Mouse (Mus musculus) frontal cortex, postnatal 14 days (tissue): ENCODE measurements at regions not wholly inside any gene's neighbourhood (a gene's known extent, or its start where the extent isn't known, plus 50 kb on each side); places are given as distances from the start of the nearest gene placed in this dataset.

Source experiments
- DNase-seq, 2 experiments: peaks; one replicate each; pipeline ENCODE4 v3.0.0; 2022; ENCODE audit warnings: low spot score in 2 of 2

DNA sequence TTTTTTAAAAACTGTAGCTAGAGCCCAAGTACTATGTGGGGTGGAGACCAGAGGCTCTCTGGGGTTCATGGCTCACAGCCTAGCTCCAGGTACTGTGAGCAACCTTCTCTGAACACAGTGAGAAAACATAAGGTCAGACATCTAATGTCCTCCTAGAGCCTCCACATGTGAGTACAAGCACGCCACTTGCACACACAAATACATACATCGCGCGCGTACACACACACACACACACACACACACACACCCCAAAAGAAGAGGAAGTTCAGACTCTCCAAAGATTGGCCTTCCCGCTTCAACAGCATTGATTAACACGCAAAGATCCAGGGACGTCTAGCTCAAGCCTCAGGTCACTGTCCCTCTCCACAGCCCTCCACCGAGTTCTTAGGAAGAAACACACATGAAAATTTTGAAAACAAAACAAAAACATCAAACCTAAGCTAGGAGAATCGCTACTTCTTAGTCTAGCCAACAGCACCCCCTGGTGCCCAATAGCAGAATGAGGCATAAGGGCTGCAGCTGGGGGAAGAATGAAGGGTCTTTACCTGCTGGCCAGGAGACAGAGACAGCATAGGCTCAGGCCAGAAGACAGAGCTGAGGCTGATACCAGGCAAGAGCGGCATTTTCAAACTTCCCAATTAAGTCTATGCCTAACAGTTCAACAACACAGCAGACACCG lies 90.7 kb upstream of the Usp24 start:
- peak in 1 of 2 experiments; percentile 58 for DNase-seq

DNA sequence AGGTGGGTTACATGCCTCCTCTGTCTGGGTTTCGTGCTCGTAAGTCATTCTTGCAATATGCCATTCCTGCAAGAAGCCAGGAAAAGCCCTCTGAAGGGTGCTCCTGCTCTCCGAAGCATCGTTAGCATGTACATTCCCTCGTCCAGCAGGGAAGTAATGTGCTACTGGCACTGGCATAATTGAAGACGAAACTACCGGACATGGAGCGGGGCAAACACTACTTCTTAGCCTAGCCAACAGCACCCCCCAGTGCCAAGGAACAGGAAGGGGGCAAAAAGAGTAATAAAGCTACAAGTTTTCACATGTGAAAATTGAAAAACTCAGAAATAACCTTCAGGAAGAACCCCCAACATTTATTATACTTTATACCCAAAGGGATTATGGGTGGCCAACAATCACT lies 88.6 kb upstream of the Usp24 start:
- DNase-seq: no peak

DNA sequence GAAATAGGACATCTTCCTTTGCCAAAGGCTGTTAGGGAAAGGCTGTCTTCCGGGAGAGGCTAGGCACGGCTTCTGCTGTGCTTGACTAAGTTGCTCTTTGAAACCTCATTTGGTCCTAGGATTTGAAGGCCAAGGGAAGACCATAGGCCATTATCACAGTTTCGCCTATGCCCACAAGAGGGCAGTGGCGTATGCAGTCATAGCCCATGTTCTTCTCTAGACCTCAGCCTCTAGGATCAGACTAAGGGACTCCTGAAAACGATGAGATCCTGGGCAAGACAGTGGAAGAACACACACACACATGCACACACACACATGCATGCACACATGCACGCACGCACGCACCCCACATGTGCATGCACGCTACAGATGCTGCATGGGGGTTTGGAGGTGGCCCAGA lies 87.5 kb upstream of the Usp24 start:
- DNase-seq: peak; percentile 64 to 76

DNA sequence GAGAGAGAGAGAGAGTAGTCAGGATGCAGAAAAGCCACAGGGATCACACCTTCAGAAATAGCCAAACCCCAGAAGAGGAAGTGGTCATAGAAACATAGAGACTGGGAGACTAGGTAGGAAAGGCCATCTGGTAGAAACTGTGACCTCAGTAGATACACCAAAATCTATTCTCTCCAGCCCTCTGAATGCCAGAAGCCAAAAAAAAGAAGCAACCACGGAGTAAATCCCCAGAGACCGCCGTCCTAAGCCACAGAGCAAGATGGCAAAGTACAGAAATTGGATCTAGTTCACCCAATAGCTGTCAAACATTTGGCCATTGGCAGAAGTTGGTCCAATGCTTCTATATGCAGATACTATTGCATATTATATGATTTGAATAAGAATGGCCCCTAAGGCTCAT lies 86.5 kb upstream of the Usp24 start:
- no peak for DNase-seq

DNA sequence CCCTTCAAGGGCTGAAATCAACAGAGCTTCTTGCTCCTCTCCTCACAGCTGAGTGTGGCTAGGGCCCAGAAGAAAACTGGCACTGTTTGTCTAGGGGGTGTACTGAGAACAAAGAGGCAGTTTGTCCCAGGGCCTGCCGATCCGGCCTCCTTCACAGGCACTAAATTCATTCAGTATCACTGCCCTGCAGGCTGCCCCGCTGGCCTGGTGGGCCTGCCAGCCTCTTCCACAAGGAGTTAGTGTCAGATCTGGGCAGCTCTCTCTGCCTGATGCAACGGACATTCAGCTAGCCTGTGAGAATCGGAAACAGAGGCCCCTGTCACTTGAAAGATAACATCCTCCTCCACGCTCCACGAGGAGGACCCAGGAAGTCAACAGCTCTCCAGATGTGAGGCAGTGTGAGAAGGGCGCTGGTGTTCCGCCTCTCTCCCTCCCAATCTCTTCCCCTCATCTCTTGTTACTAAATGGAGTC lies 83.5 kb upstream of the Usp24 start:
- peak; percentile 40 to 79 for DNase-seq

DNA sequence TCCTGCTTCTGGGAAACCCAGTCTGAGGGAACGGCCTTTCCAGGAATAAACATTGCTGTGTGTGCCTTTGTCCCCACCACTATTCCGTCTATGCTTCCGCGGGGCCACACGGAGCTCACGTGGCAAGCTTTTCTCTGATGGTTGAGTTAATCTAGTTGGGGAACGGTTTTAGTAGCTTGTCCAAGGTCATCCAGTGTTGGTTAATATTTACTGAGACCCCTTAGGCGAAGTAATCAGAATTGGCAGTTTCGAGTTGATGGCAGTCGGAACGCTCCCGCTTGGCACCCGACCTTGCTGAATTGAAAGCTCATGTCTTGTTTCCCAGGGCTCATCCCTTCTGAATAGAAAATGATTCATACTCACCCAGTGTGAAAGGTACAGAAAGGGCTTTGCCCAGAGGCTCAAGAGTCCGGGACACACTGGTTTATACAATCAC lies 71.6 kb upstream of the Usp24 start:
- DNase-seq: no peak

DNA sequence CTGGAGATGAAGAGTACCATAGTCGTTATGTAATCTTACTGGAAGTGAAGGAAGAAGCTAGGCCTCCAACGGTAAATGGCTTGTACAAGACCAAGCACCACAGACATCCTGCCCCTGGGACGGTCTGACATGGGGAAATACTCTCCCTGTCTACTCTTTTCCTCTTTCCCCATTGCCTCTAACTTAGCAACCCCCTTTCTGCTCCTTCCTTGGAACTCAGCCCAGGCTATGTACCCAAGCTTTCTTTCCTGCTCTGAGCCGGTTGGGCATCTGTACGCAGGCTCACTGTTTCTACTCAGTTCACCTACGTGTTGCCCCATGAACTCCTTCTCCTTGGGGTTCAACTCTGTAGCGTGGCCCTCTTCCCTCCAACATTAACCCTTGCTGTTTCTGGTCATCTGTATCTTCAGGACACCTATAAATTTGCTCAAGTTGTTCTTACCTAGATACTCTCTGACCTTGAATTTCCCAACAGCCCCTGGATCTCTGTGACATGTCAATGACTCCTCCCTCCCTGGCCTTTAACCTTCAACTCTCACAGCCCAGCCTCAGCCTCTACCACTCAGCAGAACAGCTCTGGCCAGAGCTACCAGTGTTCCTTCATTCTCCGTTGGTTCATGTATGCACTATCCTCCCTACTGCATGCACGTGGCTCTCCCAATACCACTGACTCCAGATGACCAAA lies 71.0 kb upstream of the Usp24 start:
- DNase-seq: no peak

DNA sequence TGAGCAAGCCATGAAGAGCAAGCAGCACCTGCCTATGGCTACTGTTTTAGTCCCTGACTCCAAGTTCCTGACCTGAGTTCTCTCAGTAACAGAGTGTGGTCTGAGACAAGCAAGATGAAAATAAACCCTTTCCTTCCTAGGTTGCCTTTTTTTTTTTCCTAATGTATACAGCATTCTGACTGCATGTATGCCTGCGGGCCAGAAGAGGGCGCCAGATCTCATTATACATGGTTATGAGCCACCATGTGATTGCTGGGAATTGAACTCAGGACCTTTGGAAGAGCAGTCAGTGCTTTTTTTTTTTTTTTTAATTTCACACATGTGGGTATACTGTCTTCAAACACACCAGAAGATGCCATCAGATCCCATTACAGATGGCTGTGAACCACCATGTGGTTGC lies 69.3 kb upstream of the Usp24 start:
- no peak for DNase-seq

DNA sequence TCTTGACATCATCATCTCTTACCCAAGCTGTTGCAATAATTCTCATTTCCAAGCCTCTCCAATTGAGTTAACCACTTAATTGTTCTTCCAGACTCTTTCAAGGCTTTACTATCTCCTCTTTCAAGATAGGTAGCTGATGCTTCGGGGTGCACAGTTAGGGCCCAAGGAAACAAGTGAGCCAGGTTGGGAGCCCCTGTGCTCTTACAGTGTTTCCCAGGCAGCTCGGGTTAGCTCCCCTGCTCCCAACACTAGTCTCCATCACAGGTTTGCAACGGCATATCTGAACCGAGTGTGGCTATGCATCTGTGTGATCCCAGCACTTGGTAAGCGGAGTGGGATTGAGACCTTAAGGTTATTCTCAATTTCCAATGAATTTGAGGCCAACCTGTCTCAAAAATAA lies 68.6 kb upstream of the Usp24 start:
- DNase-seq: no peak

DNA sequence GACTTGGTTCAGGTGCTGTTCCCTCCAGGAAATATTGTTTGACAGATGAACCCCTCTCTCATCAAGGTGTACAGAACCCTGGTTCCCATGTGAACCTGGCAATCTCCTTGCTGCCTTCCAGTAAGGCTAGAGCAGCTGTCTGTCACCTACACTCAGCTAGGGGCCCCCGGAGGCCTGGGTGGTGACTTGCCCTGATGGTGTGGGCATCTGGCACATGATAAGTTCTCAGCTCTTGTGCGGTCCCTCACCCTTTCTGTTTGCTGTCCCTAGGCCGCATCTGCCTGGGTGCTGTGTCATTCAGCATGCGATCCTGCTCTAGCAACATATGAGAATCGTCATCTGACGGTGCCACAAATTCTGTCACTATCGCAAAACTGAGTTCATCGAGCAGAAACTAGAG lies 67.7 kb upstream of the Usp24 start:
- no peak for DNase-seq

DNA sequence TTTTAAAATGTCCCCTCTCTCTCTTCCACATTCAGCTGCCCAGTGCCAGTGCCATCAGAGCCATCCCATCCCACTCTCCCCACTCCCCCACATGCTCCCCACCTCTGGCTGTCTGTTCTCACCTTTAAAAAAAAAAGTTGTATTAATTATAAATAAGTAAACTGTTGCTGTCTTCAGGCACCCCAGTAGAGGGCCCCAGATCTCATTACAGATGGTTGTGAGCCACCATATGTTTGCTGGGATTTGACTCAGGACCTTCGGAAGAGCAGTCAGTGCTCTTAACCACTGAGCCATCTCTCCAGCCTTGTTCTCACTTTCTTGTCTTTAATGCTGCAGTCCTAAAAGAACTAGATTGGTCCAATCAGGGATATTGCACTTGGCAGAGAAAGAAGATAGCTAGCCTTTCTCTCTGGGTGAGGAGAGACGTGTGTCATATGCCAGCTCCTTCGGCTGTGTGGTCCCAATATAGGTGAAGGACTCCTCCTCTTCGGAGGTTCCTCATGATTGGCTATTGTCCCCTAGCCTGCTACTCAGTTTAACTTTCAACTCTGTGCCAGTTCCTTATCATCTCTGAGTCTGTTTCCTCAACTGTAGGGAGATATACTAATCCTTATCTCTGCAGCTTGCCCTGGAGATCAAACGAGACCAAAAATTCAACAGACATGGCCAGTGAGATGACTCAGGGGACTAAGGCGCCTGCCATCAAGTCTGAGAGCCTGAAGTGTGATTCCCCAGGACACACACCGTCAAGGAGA lies 66.8 kb upstream of the Usp24 start:
- no peak for DNase-seq

DNA sequence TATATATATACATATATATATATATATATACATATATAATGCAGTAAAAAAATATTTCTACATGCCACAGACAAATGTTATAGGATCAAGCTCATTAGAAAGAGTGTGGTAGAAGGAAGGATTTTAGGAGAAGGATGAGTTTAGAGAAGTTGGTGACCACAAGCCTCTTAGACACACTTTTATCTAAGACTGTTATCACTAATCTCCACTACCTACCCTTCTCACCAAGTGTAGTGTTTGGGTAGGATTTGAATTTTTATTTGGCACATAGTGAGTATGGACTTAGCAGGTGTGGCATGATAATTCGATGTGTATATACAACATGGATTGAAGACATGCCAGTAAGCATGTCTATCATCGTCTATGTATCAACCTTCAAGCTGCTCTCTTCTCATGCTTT lies 66.0 kb upstream of the Usp24 start:
- DNase-seq: no peak

DNA sequence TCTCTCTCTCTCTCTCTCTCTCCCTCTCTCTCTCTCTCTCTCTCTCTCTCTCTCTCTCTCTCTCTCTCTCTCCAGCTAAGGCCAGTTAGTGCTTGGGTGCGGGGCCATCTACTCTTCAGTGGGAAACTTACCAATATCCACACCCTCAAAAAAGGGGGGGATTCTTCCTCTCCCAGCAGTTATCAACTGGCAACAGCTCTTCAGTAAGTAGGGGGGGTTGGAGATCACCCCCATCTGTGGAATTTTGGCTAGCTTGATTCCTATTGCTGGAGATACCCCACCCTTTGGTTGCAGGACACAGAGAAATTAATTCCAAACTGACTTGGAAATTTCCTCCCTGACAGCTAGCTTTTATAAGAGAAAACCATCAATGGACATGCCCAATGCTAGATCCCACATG lies 64.6 kb upstream of the Usp24 start:
- no peak for DNase-seq

DNA sequence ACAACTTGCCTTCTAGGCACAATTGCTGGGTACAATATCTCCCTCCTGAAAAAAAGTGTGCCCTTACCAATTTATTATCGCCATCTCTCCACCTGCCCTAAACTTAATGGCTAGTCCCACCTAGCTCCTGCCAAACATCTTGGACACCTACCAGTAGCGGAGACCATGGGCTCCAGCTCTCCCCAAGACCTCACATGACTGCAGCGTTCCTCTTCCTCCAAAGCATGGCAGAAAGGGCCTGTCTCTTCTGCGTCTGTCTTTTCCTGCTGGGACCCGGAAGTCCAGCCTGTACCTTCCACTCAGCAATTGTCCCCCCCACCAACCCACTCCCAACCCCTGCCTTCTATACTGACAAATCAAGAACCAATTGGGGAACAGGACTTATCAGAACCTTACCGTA lies 63.1 kb upstream of the Usp24 start:
- no peak for DNase-seq

DNA sequence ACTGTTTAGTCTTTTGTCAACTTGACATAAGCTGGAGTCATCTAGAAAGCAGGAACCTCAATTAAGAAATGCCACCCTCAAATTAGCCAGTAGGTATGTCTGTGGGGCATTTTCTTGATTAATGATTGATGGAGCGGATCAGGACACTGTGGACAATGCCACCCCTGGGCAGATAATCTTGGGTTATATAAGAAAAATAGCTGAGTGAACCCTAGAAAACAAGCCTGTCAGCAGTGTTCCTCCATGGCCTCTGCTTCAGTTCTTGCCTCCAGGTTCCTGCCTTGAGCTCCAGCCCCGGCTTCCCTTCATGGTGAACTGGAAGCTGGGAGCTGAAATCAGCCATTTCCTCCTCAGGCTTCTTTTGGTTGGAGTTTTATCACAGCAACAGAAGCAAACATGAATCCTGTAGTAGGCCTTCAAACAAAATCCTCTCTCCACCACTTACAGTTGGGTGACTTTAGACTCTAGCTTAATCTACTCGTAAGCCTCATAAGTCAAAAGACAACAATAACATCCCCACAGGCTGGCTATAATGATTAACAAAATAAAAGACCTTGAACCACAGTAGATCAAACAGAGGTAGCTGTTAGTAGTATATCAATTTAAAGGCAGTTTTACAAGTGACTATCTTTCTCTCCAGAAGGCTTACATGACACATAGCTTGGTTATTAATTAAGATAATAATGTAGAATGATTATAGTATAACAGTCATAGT lies 61.1 kb upstream of the Usp24 start:
- DNase-seq: no peak

DNA sequence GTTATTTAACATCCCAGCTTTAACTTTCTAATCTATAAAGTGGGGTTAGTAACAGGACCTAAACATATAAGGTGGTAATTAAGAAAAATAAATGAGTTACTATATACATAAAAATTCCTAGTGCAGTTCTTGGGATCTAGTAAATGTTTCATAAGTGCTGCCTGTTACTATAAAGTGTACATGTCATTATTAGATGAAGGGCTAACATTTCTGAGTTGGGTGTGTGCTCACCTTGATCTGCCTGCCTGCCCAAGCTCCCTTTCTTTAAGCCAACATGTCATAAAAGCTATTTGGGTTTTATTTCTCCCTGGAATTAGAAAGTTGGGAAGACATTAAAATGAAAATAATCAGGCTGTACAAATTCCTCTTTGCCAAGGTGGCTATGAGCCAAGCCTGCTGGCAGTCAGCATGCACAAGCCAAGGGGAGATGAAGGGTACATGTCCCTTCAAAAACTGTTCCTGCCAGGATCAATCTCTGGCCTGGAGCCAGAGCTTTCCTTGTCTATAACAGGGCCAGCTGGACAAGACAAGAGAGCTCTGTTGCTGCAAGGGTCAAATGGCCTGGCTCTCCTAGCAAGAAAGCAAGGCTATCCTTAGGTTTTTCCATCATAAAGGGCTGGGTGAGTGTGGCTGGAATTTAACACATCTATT lies 59.9 kb upstream of the Usp24 start:
- DNase-seq: peak; percentile 54 to 57

DNA sequence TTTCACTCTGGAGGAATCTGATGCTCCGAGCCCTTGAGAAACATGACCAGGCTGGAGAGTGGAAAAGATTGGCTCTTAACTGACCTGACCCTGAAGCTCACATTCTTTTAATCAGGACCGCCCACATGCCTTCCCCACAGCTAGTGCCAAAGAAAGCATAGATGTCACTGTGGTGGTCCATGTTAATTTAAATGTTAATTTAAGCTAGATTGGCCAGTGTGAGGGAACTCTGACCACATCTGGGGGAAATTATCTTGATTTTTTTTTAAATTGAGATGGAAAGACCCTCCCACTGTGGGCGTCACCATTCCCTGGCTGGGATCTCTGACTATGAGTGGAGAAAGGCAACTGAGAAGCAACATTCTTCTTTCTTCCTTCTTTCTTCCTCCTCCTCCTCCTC lies 54.6 kb upstream of the Usp24 start:
- DNase-seq: no peak

DNA sequence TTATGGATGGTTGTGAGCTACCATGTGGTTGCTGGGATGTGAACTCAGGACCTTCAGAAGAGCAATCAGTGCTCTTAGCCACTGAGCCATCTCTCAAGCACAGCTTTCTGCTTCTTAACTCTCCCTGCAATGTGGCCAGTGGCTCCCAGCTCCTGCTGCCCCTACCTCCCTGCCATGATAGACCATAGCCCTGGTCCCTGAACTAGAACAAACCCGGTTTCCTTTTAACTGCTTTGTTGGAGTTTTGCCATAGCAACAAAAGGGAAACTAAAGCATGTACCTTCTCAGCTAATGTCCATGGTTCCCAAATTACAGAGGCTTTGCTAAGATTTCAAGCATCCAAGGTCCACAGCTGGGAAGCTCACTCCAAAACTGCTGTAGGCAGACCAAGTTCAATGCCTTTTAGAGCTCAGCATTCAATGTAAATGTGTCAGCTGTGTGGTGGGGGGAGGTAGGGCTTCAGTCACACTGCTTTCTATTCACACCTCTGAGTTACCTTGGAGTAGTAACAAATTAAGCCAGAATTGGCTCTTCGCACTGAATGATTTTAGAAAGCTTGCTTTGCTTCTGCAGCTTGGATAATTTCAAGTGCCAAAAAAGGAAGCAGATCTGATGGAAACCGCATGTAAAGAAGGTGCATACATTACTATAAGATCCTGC lies 54.0 kb upstream of the Usp24 start:
- no peak for DNase-seq

DNA sequence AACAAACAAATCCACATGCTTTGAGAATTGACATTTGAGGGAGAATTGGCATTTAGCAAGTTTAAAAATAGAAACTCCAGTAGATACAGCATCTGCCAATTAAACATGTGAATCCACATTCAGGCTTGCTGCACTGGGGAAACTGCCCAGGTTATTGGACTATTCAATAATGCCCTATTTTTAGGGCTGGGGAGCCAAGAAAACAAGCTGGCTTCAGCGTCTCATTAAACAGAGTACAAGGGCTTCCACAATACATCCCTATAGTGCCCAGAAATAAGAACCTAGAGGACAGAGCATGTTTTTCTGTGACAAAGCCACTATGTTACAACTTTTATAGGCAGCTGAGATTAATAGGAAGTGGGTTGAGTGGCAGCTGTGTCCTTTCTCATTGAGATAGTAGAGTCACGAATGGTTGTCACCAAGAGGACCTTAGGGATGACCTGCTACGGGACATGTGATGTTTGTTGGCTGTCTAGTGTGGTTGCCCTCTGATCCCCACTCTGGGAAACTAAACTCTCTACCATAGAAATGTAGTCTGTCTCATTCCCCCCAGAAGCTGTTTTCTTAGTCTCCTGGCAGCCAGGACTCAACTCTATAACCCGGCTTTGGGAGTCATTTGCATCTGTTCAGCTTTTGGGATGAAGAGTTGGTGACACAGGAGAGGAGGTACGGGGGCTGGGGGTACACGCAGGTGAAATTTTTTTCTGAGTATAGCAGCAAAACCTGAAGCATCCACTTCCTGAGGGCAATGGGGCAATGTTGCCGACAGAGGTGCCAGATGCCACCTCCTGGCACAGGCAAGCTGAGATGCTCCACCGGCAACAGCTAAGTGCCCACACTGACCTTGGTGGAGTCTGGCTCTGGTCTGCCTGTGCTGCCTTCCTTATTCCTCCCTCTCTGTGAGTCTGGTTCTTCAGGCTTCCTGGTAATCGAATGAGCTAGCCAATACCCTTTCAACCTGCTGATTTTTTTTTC lies 53.0 kb upstream of the Usp24 start:
- DNase-seq: no peak
